Mouse (Mus musculus): ENCODE data around the gene Olfr896-ps1. TPM values are rescaled to one million over a fixed set of nuclear protein-coding genes. Genes with fewer than 3 reads are reported as not detected.

Olfr896-ps1 gene
- not detected for polyA plus RNA-seq (2014; fragmentation: Illumina TruSeq; extraction: RNeasy Lipid Tissue Mini Kit (QIAGEN cat#74804); ENCODE audit: low read depth, low replicate concordance)

GRCm38 (mm10) chr9:38290807-38291206 lies at the start of gene Olfr896-ps1:
TSS of gene Olfr896-ps1 (plus strand) at chr9:38291107.

GRCm38 (mm10) chr9:38252474-38252873 lies 38.4 kb upstream of the Olfr896-ps1 start, which contains the start of gene Olfr143:
TSS of gene Olfr143 (plus strand) at chr9:38252774.

GRCm38 (mm10) chr9:38267551-38267950 lies 23.4 kb upstream of the Olfr896-ps1 start, which contains the start of gene Olfr895:
TSS of gene Olfr895 (plus strand) at chr9:38267851.

DNA sequence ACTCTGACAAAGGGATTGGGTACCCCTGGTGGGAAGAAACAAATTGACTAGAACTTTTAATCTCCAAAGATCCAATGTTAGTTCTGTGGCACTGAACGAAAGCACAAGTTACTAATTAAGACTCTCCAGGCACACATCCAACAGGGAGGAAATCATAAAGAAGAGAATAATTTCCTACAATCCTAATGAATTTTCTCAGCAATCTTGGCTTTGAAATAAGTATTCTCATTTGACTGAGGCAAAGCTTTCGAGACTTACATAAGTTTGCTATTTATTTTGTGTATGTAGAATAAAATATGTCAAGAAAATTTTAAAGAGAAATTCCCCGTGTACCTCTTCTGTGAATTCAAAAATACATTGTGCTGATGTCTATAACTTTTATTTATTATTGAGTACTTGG lies 37.9 kb downstream of the Olfr896-ps1 start, which contains the start of gene Olfr25:
Gene Olfr25, plus strand, starts transcription at position 301 of the 400 bp plus-strand sequence.

Other genes starting within 250 kb of the Olfr896-ps1 start
- not detected for gene Olfr884, start 244.6 kb upstream of the Olfr896-ps1 start, polyA plus RNA-seq (2014; fragmentation: Illumina TruSeq; extraction: RNeasy Lipid Tissue Mini Kit (QIAGEN cat#74804); ENCODE audit: low read depth, low replicate concordance)
- gene Olfr885, start 229.8 kb upstream of the Olfr896-ps1 start, polyA plus RNA-seq (2014; fragmentation: Illumina TruSeq; extraction: RNeasy Lipid Tissue Mini Kit (QIAGEN cat#74804); ENCODE audit: low read depth, low replicate concordance), result not detected
- not detected for gene Olfr887, start 207.0 kb upstream of the Olfr896-ps1 start, polyA plus RNA-seq (2014; fragmentation: Illumina TruSeq; extraction: RNeasy Lipid Tissue Mini Kit (QIAGEN cat#74804); ENCODE audit: low read depth, low replicate concordance)
- gene Olfr888, start 183.0 kb upstream of the Olfr896-ps1 start, polyA plus RNA-seq (2014; fragmentation: Illumina TruSeq; extraction: RNeasy Lipid Tissue Mini Kit (QIAGEN cat#74804); ENCODE audit: low read depth, low replicate concordance), result not detected
- not detected for gene Olfr889, start 175.9 kb upstream of the Olfr896-ps1 start, polyA plus RNA-seq (2014; fragmentation: Illumina TruSeq; extraction: RNeasy Lipid Tissue Mini Kit (QIAGEN cat#74804); ENCODE audit: low read depth, low replicate concordance)
- not detected for gene Olfr890, start 148.6 kb upstream of the Olfr896-ps1 start, polyA plus RNA-seq (2014; fragmentation: Illumina TruSeq; extraction: RNeasy Lipid Tissue Mini Kit (QIAGEN cat#74804); ENCODE audit: low read depth, low replicate concordance)
- gene Olfr891, start 110.3 kb upstream of the Olfr896-ps1 start, polyA plus RNA-seq (2014; fragmentation: Illumina TruSeq; extraction: RNeasy Lipid Tissue Mini Kit (QIAGEN cat#74804); ENCODE audit: low read depth, low replicate concordance), result not detected
- gene Olfr893, start 82.7 kb upstream of the Olfr896-ps1 start, polyA plus RNA-seq (2014; fragmentation: Illumina TruSeq; extraction: RNeasy Lipid Tissue Mini Kit (QIAGEN cat#74804); ENCODE audit: low read depth, low replicate concordance), result not detected
- not detected for gene Olfr894, start 73.1 kb upstream of the Olfr896-ps1 start, polyA plus RNA-seq (2014; fragmentation: Illumina TruSeq; extraction: RNeasy Lipid Tissue Mini Kit (QIAGEN cat#74804); ENCODE audit: low read depth, low replicate concordance)
- not detected for gene Olfr143, start 38.3 kb upstream of the Olfr896-ps1 start, polyA plus RNA-seq (2014; fragmentation: Illumina TruSeq; extraction: RNeasy Lipid Tissue Mini Kit (QIAGEN cat#74804); ENCODE audit: low read depth, low replicate concordance)
- not detected for gene Olfr895, start 23.3 kb upstream of the Olfr896-ps1 start, polyA plus RNA-seq (2014; fragmentation: Illumina TruSeq; extraction: RNeasy Lipid Tissue Mini Kit (QIAGEN cat#74804); ENCODE audit: low read depth, low replicate concordance)
- not detected for gene Olfr25, start 38.0 kb downstream of the Olfr896-ps1 start, polyA plus RNA-seq (2014; fragmentation: Illumina TruSeq; extraction: RNeasy Lipid Tissue Mini Kit (QIAGEN cat#74804); ENCODE audit: low read depth, low replicate concordance)
- gene Olfr898, start 57.3 kb downstream of the Olfr896-ps1 start, polyA plus RNA-seq (2014; fragmentation: Illumina TruSeq; extraction: RNeasy Lipid Tissue Mini Kit (QIAGEN cat#74804); ENCODE audit: low read depth, low replicate concordance), result not detected
- gene Olfr250, start 75.8 kb downstream of the Olfr896-ps1 start, polyA plus RNA-seq (2014; fragmentation: Illumina TruSeq; extraction: RNeasy Lipid Tissue Mini Kit (QIAGEN cat#74804); ENCODE audit: low read depth, low replicate concordance), result not detected
- gene Olfr251, start 86.0 kb downstream of the Olfr896-ps1 start, polyA plus RNA-seq (2014; fragmentation: Illumina TruSeq; extraction: RNeasy Lipid Tissue Mini Kit (QIAGEN cat#74804); ENCODE audit: low read depth, low replicate concordance), result not detected
- not detected for gene Olfr147, start 110.6 kb downstream of the Olfr896-ps1 start, polyA plus RNA-seq (2014; fragmentation: Illumina TruSeq; extraction: RNeasy Lipid Tissue Mini Kit (QIAGEN cat#74804); ENCODE audit: low read depth, low replicate concordance)
- not detected for gene Olfr901, start 138.3 kb downstream of the Olfr896-ps1 start, polyA plus RNA-seq (2014; fragmentation: Illumina TruSeq; extraction: RNeasy Lipid Tissue Mini Kit (QIAGEN cat#74804); ENCODE audit: low read depth, low replicate concordance)
- gene Olfr902, start 156.5 kb downstream of the Olfr896-ps1 start, polyA plus RNA-seq (2014; fragmentation: Illumina TruSeq; extraction: RNeasy Lipid Tissue Mini Kit (QIAGEN cat#74804); ENCODE audit: low read depth, low replicate concordance), result not detected
- gene Olfr904, start 172.0 kb downstream of the Olfr896-ps1 start, polyA plus RNA-seq (2014; fragmentation: Illumina TruSeq; extraction: RNeasy Lipid Tissue Mini Kit (QIAGEN cat#74804); ENCODE audit: low read depth, low replicate concordance), result not detected
- not detected for gene Olfr905, start 180.0 kb downstream of the Olfr896-ps1 start, polyA plus RNA-seq (2014; fragmentation: Illumina TruSeq; extraction: RNeasy Lipid Tissue Mini Kit (QIAGEN cat#74804); ENCODE audit: low read depth, low replicate concordance)
- gene Olfr906, start 196.0 kb downstream of the Olfr896-ps1 start, polyA plus RNA-seq (2014; fragmentation: Illumina TruSeq; extraction: RNeasy Lipid Tissue Mini Kit (QIAGEN cat#74804); ENCODE audit: low read depth, low replicate concordance), result not detected
- gene Olfr907, start 204.7 kb downstream of the Olfr896-ps1 start, polyA plus RNA-seq (2014; fragmentation: Illumina TruSeq; extraction: RNeasy Lipid Tissue Mini Kit (QIAGEN cat#74804); ENCODE audit: low read depth, low replicate concordance), result not detected
- gene Olfr911-ps1, start 230.5 kb downstream of the Olfr896-ps1 start, polyA plus RNA-seq (2014; fragmentation: Illumina TruSeq; extraction: RNeasy Lipid Tissue Mini Kit (QIAGEN cat#74804); ENCODE audit: low read depth, low replicate concordance), result not detected
- not detected for gene Olfr910, start 246.7 kb downstream of the Olfr896-ps1 start, polyA plus RNA-seq (2014; fragmentation: Illumina TruSeq; extraction: RNeasy Lipid Tissue Mini Kit (QIAGEN cat#74804); ENCODE audit: low read depth, low replicate concordance)